Mouse (Mus musculus) lung, adult 18-20 months (tissue): Measurements from ENCODE around the gene Klre1.

Experiments
- DNase-seq, 2 experiments: peaks; one replicate each; pipeline ENCODE4 v3.0.0; 2022; ENCODE audit warnings: mixed read lengths in 2 of 2

The Klre1 gene

DNA sequence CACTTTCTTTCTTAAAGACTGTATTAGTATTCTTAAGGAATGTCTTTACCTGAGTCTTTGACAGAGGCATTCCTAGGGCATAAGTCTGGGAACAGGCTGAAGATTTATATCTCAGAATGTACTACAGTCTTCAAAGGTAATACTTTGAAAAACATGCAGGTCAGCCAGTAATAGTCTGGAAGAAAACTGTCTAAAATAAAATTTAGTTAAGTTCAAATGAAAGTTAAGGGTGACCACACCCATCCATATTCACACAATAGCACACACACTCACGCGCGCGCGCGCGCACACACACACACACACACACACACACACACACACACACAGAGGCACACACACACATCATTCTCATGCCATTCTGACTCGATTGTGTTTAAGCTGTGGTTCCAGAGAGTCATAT lies at the start of gene Klre1:
Klre1 (plus strand) TSS at position 301 of the 400 bp plus-strand sequence.
- no peak for DNase-seq

DNA sequence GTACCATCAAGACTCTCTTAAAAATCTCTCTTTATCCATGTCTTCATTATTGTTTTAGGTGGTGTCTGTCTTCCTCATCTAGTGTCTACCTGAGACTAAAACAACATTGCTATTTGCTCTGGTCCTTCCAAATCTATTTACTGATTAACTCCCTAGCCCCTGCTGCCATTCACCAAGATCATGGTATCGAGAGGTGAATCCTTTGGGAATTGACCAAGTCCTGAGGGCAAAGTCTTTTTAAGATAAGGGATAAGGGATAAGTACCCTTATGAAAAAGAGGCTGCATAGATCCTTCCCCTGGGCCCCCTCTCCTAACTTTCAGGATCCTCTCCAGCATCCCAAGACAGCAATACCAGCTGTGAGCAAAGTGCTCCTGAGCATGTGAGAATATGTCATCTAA lies 48.1 kb upstream of the Klre1 start:
- no peak for DNase-seq

GRCm38 (mm10) chr6:129530261-129530660 lies 47.4 kb upstream of the Klre1 start:
- DNase-seq = no peak

DNA sequence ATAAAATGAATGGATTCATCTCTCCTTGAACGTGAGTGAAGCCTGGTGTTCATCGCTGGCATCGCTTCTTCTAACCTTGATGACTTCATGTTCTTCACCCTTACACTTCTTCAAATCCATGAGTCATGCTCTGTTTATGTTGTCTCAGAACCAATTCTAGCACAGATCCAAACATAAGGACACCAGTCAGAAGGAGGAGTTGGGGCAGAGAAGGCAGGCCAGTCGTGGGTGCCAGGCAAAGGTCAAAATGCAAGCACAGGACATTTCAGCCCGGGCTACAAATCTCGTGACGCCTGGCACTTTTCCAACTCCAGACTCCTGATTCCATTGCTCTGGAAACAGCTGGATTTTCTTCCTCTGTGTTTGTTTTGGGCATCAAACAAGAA lies 45.2 kb upstream of the Klre1 start:
- DNase-seq = peak; percentile 77 to 84

GRCm38 (mm10) chr6:129532942-129533860 lies 44.5 kb upstream of the Klre1 start, which contains the start of gene Gabarapl1:
Gene Gabarapl1, plus strand, starts transcription at chr6:129533160.
- DNase-seq = peak; percentile 86 to 88

DNA sequence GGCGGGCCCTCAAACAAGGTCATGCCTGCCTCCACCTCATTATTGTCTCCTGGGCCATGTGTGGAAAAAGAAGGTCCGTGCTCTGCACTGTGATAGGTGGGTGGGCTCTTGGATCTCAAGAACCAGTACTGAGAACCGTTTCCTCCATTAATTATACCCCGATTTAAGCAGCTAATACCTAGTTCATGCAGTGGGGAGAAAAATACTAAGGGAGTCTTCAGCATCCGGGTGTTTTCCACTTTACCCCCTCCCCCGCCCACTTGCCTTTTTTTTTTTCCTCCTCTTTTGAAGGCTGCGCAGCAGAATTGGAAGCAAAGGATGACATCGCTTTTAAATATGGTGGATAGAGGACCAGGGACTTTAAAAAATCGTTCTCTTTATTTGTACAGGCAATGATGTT lies 43.6 kb upstream of the Klre1 start:
- no peak for DNase-seq

DNA sequence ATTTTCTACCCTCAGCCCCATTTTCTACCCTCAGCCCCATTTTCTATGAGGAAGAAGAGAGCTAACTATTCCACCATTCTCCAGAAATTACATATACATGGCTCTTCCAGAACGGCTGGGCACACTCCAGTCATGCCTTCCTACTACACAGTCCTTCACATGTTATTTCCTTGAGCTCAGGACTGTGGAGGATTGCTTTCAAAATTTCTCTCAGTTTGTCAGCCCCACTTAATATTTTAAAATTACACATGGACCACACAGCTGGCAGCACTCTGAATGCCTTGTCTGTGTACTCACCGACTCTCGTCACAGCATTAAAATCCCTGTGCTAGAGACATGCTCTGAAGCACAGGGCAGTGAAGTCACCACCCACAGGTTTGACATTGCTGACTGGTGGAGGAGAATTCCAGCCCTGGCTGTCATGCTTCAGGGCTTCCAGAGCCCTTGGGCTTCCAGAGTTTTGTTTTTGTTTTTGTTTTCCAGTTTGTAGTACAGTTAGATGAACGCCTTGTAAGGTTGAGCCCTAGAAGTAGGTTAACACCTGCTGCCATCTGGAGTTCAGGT lies 43.0 kb upstream of the Klre1 start:
- DNase-seq = peak; percentile 24 to 28

GRCm38 (mm10) chr6:129535723-129536122 lies 42.0 kb upstream of the Klre1 start:
- DNase-seq = peak in 1 of 2 experiments; percentile 20

GRCm38 (mm10) chr6:129538555-129538954 lies 39.1 kb upstream of the Klre1 start:
- no peak for DNase-seq

DNA sequence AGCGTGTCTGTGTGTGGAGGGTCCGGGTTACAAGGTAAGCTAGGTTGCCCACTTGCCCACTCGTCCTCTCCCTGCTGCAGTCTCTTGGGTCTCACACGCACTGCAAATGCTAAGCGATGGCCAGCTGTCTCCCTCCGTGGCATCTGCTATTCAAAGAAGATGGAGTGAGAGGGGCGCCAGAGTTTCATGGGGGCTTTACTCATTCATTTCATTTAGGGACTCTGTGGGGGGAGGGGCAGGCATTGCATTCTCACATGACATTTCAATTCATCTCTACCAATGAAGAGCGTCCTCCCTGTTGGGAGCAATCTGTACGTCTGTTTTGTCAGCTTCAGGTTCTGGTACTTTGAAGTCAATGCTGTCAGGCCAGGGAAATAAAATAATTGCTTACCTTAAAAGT lies 35.8 kb upstream of the Klre1 start:
- DNase-seq = no peak

DNA sequence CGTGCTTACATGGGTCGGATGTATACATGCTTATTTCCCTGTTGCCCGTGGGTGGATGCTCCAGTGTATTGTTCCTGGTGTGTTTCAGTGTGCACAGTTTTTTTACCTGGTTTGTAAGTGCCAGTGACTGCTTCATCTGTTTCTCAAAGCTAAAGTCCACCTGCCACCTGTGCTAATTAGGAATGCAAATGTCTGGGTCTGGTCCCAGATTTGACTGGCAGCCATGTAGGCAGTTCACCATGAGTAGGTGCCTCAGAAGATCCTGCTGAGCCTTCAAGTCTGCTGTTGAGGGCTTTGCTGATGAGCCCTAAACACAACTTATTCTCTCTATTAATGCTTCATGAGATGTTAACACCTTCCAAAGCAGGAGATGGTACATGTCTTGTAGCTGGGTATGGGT lies 35.2 kb upstream of the Klre1 start:
- no peak for DNase-seq

DNA sequence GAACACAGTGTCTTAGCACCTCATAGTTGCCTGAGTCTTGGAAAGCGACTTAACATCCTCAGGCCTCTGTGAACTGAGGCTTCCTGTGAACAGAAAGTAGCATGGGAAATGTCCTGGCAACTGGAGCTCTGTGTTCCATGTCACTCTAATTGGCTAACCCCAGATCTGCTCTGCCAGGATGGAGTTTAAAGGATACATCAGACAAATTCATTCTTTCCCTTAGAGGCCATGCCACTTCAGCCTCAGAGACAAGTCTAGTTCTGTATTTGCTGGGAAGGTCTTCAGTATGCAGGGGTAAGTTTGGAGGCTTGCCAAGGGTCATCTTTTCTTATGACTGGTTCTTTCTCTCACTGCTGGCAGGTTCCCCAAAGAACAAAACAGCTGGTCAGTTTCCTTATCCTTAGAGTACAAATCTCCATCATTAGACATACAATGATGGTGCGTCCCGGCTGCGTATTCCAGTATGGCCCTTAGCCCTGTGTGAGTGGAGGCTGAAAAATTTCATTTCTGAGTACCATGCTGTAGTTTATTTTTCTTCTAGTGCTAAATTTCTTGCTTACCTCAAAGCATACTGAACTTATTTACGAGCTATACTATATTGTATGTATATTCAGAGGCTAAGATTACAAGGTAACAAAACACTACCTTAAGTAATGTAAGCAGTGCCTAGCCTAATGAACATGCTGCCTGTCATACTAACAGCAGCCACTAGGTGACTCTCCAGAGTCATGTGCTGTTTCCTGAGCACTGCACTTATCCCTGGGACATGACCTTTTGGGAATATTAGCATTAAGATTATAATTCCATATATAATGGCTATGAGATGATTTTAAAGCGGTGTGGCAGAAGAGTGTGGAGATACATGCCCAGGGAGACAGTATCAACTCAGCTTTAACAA lies 33.7 kb upstream of the Klre1 start:
- DNase-seq = peak; percentile 56 to 65

DNA sequence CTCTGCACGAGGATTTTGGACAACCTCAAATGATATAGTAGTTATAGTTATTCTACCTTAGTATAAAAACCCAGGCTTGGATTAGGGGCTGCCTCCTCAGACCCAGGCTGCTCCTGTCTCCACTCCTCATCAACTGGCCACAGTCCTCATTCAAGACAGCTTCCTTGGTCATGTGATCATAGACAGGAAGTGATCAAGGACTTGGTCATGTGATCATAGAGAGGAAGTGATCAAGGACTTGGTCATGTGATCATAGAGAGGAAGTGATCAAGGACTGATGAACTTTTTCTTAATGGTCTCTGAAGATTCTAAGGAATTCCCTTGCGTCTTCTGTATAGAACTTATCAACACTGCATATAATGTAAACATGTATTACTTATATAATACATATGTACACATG lies 30.4 kb upstream of the Klre1 start:
- no peak for DNase-seq

DNA sequence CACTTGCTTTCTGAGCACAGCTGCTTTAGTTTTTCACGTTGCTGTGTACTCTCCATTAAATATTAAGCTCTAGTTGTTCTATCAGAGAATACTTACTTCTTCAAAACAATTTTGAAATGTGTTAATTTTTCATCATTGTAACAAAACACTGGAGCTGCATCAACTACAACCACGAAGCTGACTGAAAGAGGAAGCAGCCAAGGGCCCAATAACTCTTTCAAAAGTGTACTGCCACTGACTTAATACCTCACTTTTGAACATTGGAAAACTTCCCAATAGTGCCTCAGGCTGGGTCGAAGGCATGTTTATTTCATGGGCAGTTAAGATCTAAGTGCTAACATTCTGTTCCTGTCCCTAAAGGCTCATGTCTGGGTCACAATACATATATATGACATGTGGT lies 29.7 kb upstream of the Klre1 start:
- no peak for DNase-seq

DNA sequence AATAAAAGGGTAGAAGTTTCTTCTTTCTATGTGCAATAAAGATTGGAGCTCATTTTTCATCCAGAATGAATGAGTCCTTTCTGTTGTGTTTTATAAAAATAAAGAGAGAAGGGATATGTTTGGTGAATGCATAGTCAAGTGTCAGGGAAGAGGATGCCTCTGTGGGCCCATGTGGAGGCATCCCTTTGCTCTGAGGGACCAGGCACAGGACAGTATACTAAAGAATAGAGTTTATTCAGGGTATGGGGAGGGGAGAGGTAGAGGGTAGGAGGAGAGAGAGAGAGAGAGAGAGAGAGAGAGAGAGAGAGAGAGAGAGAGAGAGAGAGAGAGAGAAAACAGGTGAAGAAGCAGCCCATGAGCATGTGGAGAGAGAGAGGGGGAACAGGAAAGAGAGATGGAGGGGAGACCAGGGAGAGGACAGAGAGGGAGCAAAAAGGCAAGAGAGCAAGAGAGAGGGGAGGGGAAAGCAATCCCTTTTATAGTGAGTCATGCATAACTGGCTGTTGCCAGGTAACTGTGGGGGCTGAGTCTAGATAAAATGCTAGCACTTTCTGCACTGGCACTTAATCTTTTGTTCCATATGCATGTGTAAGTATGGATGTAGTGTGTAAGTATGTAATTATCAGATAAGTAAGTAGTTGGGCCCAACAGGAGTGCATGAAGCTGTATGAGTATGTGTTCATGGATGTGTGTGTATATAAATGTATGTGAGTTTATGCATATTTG lies 20.2 kb upstream of the Klre1 start:
- DNase-seq = no peak

- DNase-seq = peak; percentile 46 to 63
Observed at GRCm38 (mm10) chr6:129558946-129559640, 18.6 kb upstream of the Klre1 start.

DNA sequence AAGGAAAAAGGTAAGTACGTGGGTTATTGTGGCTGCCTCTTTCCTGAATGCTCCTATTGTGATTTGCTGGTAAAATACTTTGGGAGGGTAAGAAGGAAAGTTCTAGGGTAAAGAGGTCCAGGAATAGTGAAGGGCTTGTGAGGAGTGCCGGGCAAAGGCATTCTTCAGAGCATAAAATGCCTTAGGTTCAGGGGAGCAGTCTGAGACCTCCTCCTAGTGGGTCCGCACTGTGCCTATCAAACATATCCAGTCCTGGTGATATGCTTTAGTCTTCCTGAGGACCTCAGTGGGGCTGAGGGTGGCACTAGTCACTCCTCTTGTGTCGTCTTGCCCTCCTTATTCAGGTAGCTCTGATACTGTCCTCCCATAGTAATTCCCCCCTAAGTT lies 18.1 kb upstream of the Klre1 start:
- DNase-seq = no peak

- DNase-seq = no peak
Observed at GRCm38 (mm10) chr6:129565257-129565656, 12.4 kb upstream of the Klre1 start.

GRCm38 (mm10) chr6:129575315-129575714 lies 2.4 kb upstream of the Klre1 start:
- no peak for DNase-seq

- DNase-seq = no peak
Observed at GRCm38 (mm10) chr6:129581274-129581673, 3.6 kb downstream of the Klre1 start.

DNA sequence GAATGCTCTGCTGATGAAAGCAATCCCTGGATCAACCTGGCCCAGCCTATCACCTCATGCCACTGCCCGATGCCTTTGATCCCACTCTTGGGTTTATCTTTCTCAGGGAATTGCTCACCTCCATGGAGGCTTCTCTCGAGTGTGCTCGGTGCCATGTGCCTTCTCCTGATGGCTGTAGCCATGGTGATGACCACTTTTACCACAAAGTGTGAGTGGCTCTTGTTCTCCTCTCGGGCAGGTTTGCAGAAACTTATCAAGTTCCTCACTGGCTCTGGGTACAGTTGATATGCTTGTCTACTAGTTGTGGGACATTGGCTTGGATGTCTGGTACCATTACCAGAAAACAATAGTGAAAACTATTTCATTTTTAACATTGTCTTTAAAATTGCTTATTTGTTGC lies 4.2 kb downstream of the Klre1 start:
- DNase-seq = no peak

GRCm38 (mm10) chr6:129583014-129583413 lies 5.3 kb downstream of the Klre1 start:
- no peak for DNase-seq
